Mouse (Mus musculus) CD4-positive, CD25-positive, alpha-beta regulatory T cell, adult 4 months (primary cell): Measurements from ENCODE around the gene Glb1l2. TPM values are rescaled to one million over a fixed set of nuclear protein-coding genes. Genes with fewer than 3 reads are reported as not detected.

Experiments used
- ATAC-seq: one replicate; pipeline ENCODE4 v1.8.0; 2017
- polyA plus RNA-seq, 2 experiments: library from polyadenylated mRNA; unstranded; fragments of 100-300 nt; shearing (Covaris generic); gene quantifications; one replicate each; pipeline ENCODE4 v1.2.1; 2017

The Glb1l2 gene
- polyA plus RNA-seq, 2 experiments from 2014 or later, result not detected

DNA sequence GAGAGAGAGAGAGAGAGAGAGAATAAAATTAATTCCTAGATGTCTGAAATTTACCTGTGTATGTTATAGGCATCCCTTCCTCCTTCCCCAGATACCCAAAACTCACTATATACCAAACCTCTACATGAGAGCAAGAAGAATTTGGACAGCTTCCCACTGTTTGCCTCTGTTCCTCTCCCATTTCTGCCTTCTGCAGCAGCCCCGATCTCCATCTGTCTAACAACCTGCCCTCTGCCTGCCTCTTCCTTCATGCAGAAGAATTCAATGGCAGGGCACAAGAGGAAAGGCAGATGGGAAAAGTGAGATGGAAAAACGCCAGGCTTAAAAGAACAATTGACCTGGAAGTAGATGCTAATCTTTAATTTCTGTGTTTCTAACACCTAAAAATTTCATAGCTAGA, 77.7 kb downstream of the Glb1l2 start:
- no peak for ATAC-seq

GRCm38 (mm10) chr9:26727445-26727844, 78.8 kb downstream of the Glb1l2 start:
- ATAC-seq, result no peak

- no peak for ATAC-seq
Measured at GRCm38 (mm10) chr9:26725709-26726108, 80.6 kb downstream of the Glb1l2 start.

GRCm38 (mm10) chr9:26721771-26722170, 84.5 kb downstream of the Glb1l2 start:
- ATAC-seq, result no peak

DNA sequence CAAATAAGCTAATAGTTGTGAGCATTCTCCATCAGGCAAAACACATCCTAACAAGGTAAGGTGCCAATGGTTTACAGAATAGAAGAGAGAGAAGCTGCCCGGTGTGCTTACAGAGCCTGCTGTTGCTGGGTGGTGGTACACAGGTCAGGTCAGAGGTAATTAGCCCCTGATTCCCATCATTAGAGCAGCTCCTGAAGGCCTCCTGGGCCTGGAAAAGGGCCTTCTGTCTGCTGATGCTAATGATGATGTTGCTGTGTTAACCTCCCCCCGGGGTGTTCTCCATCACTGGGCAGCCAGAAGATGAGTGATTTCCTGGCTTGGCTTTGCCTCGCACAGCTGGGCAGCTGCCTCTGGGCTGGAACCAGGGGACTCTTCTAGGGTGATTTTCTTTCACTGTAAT, 87.9 kb downstream of the Glb1l2 start:
- ATAC-seq, result no peak

Other genes with a start within 250 kb of the Glb1l2 start
- not detected for gene B3gat1, start 72.7 kb downstream of the Glb1l2 start, polyA plus RNA-seq
- not detected for gene Glb1l3, start 54.4 kb upstream of the Glb1l2 start, polyA plus RNA-seq
- gene Gm1110, start 116.6 kb upstream of the Glb1l2 start, polyA plus RNA-seq, result under 1 TPM in 1 of 2 experiments, not detected in 1; 0.38 TPM
- 10 to 100 TPM; 30.3 to 40.8 TPM for gene Acad8, start 193.1 kb upstream of the Glb1l2 start, polyA plus RNA-seq
- 10 to 100 TPM; 72.1 to 72.7 TPM for gene Thyn1, start 193.2 kb upstream of the Glb1l2 start, polyA plus RNA-seq
- 10 to 100 TPM in 1 of 2 experiments, 1 to 10 TPM in 1; 7.3 to 12.9 TPM for gene Vps26b, start 223.6 kb upstream of the Glb1l2 start, polyA plus RNA-seq
- gene Ncapd3, start 223.7 kb upstream of the Glb1l2 start, polyA plus RNA-seq, result 10 to 100 TPM; 24.6 to 32.4 TPM